Mouse (Mus musculus) stomach, embryonic 15.5 days (tissue): ENCODE measurements around the gene Pkd1. TPM values are rescaled to one million over a fixed set of nuclear protein-coding genes. Genes with fewer than 3 reads are reported as not detected.

Experiments
- ATAC-seq: fragments of 200-750 bp; cut with Nextera tagmentation; 2 replicates; pipeline ENCODE4 v1.8.0; 2017; ENCODE audit warnings: low read depth, moderate number of reproducible peaks, moderate TSS enrichment; ENCODE audit not compliant: insufficient read depth, low FRiP score
- H3K27ac ChIP-seq: fragments of 300-500 bp; sonication (generic); 2 replicates; pipeline ENCODE4 v1.5.1; 2015; ENCODE audit warnings: mild to moderate bottlenecking, inconsistent platforms
- H3K27me3 ChIP-seq: fragments of 300-500 bp; sonication (generic); replicated peaks from 2 replicates; pipeline ENCODE4 v1.6.1; 2015; ENCODE audit warnings: inconsistent platforms
- H3K36me3 ChIP-seq: fragments of 300-500 bp; sonication (generic); 2 replicates; pipeline ENCODE4 v1.6.1; 2015; ENCODE audit warnings: inconsistent platforms
- H3K4me1 ChIP-seq: fragments of 300-500 bp; sonication (generic); 2 replicates; pipeline ENCODE4 v1.6.1; 2015; ENCODE audit warnings: inconsistent platforms
- H3K4me2 ChIP-seq: fragments of 300-500 bp; sonication (generic); 2 replicates; pipeline ENCODE4 v1.6.1; 2015; ENCODE audit warnings: mild to moderate bottlenecking, inconsistent platforms
- H3K4me3 ChIP-seq: fragments of 300-500 bp; sonication (generic); replicated peaks from 2 replicates; pipeline ENCODE4 v1.5.1; 2015; ENCODE audit warnings: inconsistent platforms
- H3K9ac ChIP-seq: fragments of 300-500 bp; sonication (generic); 2 replicates; pipeline ENCODE4 v1.6.1; 2015; ENCODE audit warnings: inconsistent platforms
- H3K9me3 ChIP-seq: fragments of 300-500 bp; sonication (generic); 2 replicates; pipeline ENCODE4 v1.6.1; 2016; ENCODE audit warnings: inconsistent platforms
- WGBS: fragments of 180-500 bp; shearing (Covaris S2); methylation state at CpG from one replicate; pipeline ENCODE4 v1.1.7; 2015; 5-methylcytosine and 5-hydroxymethylcytosine counted together
- polyA plus RNA-seq: library from polyadenylated mRNA; unstranded; fragments of >200 nt; fragmentation: Nextera tagmentation; extraction: Ambion mirVana; gene quantifications from 2 replicates; pipeline ENCODE4 v1.2.1, GENCODE M21; 2015

The Pkd1 gene
- polyA plus RNA-seq, 1 experiment from 2014 or later: 27.3 TPM

GRCm38 (mm10) chr17:24524734-24525133 is 24.9 kb upstream of the Pkd1 start:
- Histone ChIP-seq H3K36me3 (0 out of 2 replicates have a peak, but pooled peaks cover 4% of the 10 kb centered on the region), H3K4me2 (no peak overlapping the region), H3K27ac (peak overlapping the region; percentile 57), H3K27me3 (no peaks in the 10 kb centered on the region), H3K9ac (peak overlapping the region; percentile 16; the same call in 1 of the 2 replicates), H3K9me3 (no peaks in the 10 kb centered on the region), H3K4me1 (peaks cover 19% of the 10 kb centered on the region), H3K4me3 (no peak overlapping the region)
- ATAC-seq: no peak
- 59% methylated on average over 2 of the region's 2 CpGs for WGBS

GRCm38 (mm10) chr17:24527315-24527714 is 22.3 kb upstream of the Pkd1 start:
- no peaks in the 10 kb centered on the region for H3K27me3 ChIP-seq
- no peak for ATAC-seq
- no peaks in the 10 kb centered on the region for H3K9me3 ChIP-seq
- WGBS: under 1% methylated on average over 19 of the region's 19 CpGs
- peak overlapping the region; percentile 90 for H3K9ac ChIP-seq
- peaks cover 33% of the 10 kb centered on the region for H3K4me1 ChIP-seq
- H3K36me3 ChIP-seq: 0 out of 2 replicates have a peak, but pooled peaks cover 4% of the 10 kb centered on the region
- H3K27ac ChIP-seq: peak overlapping the region; percentile 83
- peak overlapping the region; percentile 57 for H3K4me2 ChIP-seq
- peak overlapping the region; percentile 70 for H3K4me3 ChIP-seq

GRCm38 (mm10) chr17:24527723-24528559 is 21.7 kb upstream of the Pkd1 start, which contains the start of gene Traf7:
Traf7 (minus strand) TSS chr17:24527938.
- Histone ChIP-seq H3K4me3 (peak within 1 kb of the TSS; percentile 70), H3K36me3 (0 out of 2 replicates have a peak, but pooled peaks cover 2% of the 10 kb centered on the region), H3K27ac (peak within 1 kb of the TSS; percentile 83), H3K9ac (peak within 1 kb of the TSS; percentile 90), H3K27me3 (no peaks in the 10 kb centered on the region), H3K4me2 (peak within 1 kb of the TSS; percentile 70), H3K9me3 (no peaks in the 10 kb centered on the region), H3K4me1 (peaks cover 40% of the 10 kb centered on the region)
- WGBS: under 1% methylated on average over 40 of the region's 40 CpGs
- peak; percentile 97 for ATAC-seq

GRCm38 (mm10) chr17:24528560-24528918 is 21.1 kb upstream of the Pkd1 start:
- Histone ChIP-seq H3K9ac (peak overlapping the region; percentile 37), H3K9me3 (no peaks in the 10 kb centered on the region), H3K4me1 (peaks cover 46% of the 10 kb centered on the region), H3K27ac (peak overlapping the region; percentile 64), H3K36me3 (no peaks in the 10 kb centered on the region), H3K4me3 (peak overlapping the region; percentile 70), H3K4me2 (peak overlapping the region; percentile 70), H3K27me3 (no peaks in the 10 kb centered on the region)
- no peak for ATAC-seq
- 1% methylated on average over 8 of the region's 8 CpGs for WGBS

GRCm38 (mm10) chr17:24529007-24529451 is 20.6 kb upstream of the Pkd1 start:
- Histone ChIP-seq H3K27ac (peak overlapping the region; percentile 64), H3K4me1 (peaks cover 47% of the 10 kb centered on the region), H3K4me3 (peak overlapping the region; percentile 70), H3K4me2 (peak overlapping the region; percentile 70), H3K9me3 (no peaks in the 10 kb centered on the region), H3K9ac (peak overlapping the region; percentile 37), H3K36me3 (no peaks in the 10 kb centered on the region), H3K27me3 (no peaks in the 10 kb centered on the region)
- no peak for ATAC-seq
- WGBS: 0% methylated on average over 4 of the region's 4 CpGs

GRCm38 (mm10) chr17:24529883-24530282 is 19.8 kb upstream of the Pkd1 start:
- H3K9ac ChIP-seq: peak overlapping the region; percentile 37; the same call in 1 of the 2 replicates
- H3K27me3 ChIP-seq: no peaks in the 10 kb centered on the region
- H3K27ac ChIP-seq: peak overlapping the region; percentile 64
- peak overlapping the region; percentile 70 for H3K4me2 ChIP-seq
- H3K4me3 ChIP-seq: peak overlapping the region; percentile 70
- H3K36me3 ChIP-seq: no peaks in the 10 kb centered on the region
- ATAC-seq: no peak
- peaks cover 47% of the 10 kb centered on the region for H3K4me1 ChIP-seq
- WGBS: 31% methylated on average over 5 of the region's 5 CpGs
- H3K9me3 ChIP-seq: no peaks in the 10 kb centered on the region

GRCm38 (mm10) chr17:24530361-24531050 is 19.1 kb upstream of the Pkd1 start:
- Histone ChIP-seq H3K4me1 (peaks cover 47% of the 10 kb centered on the region), H3K4me2 (peak overlapping the region; percentile 70), H3K36me3 (no peaks in the 10 kb centered on the region), H3K4me3 (peak overlapping the region; percentile 70), H3K9ac (no peak overlapping the region), H3K27ac (peak overlapping the region; percentile 14; the same call in 1 of the 2 replicates), H3K27me3 (no peaks in the 10 kb centered on the region), H3K9me3 (no peaks in the 10 kb centered on the region)
- no peak for ATAC-seq
- 37% methylated on average over 8 of the region's 8 CpGs for WGBS

- Histone ChIP-seq H3K27ac (0 out of 2 replicates have a peak overlapping the region, but pooled peaks have one; percentile 14), H3K36me3 (no peaks in the 10 kb centered on the region), H3K9me3 (no peaks in the 10 kb centered on the region), H3K9ac (no peak overlapping the region), H3K4me3 (no peak overlapping the region), H3K4me1 (peaks cover 44% of the 10 kb centered on the region), H3K4me2 (no peak overlapping the region), H3K27me3 (no peaks in the 10 kb centered on the region)
- WGBS: 50% methylated on average over 3 of the region's 3 CpGs
- no peak for ATAC-seq
These were observed 18.6 kb upstream of the Pkd1 start for GRCm38 (mm10) chr17:24531064-24531463.

GRCm38 (mm10) chr17:24532045-24532444 is 17.6 kb upstream of the Pkd1 start:
- 77% methylated on average over 7 of the region's 7 CpGs for WGBS

GRCm38 (mm10) chr17:24533099-24533992 is 16.3 kb upstream of the Pkd1 start:
- H3K36me3 ChIP-seq: no peaks in the 10 kb centered on the region
- peaks cover 37% of the 10 kb centered on the region for H3K4me1 ChIP-seq
- H3K9me3 ChIP-seq: no peaks in the 10 kb centered on the region

More at GRCm38 (mm10) chr17:24532045-24532444, 17.6 kb upstream of the Pkd1 start:
- Histone ChIP-seq H3K4me2 (peak overlapping the region; percentile 84), H3K9me3 (no peaks in the 10 kb centered on the region), H3K9ac (no peak overlapping the region), H3K4me3 (no peak overlapping the region; the same call in 1 of the 2 replicates), H3K4me1 (peaks cover 37% of the 10 kb centered on the region), H3K27ac (no peak overlapping the region), H3K36me3 (no peaks in the 10 kb centered on the region), H3K27me3 (no peaks in the 10 kb centered on the region)
- ATAC-seq: no peak

GRCm38 (mm10) chr17:24534160-24534718 is 15.4 kb upstream of the Pkd1 start, which contains the start of gene Rab26:
Rab26 (minus strand) TSS chr17:24534210.
- Histone ChIP-seq H3K4me3 (peak within 1 kb of the TSS; percentile 38), H3K27ac (peak within 1 kb of the TSS; percentile 52; the same call in 1 of the 2 replicates), H3K9me3 (no peaks in the 10 kb centered on the region), H3K9ac (peak within 1 kb of the TSS; percentile 20; the same call in 1 of the 2 replicates), H3K4me2 (peak within 1 kb of the TSS; percentile 84), H3K27me3 (no peaks in the 10 kb centered on the region), H3K36me3 (no peaks in the 10 kb centered on the region), H3K4me1 (peaks cover 33% of the 10 kb centered on the region)
- 85% methylated on average over 8 of the region's 8 CpGs for WGBS
- no peak for ATAC-seq

More at GRCm38 (mm10) chr17:24533099-24533992, 16.3 kb upstream of the Pkd1 start:
- Histone ChIP-seq H3K4me2 (peak overlapping the region; percentile 84), H3K4me3 (peak overlapping the region; percentile 38), H3K27ac (peak overlapping the region; percentile 52; the same call in 1 of the 2 replicates), H3K9ac (peak overlapping the region; percentile 20; the same call in 1 of the 2 replicates), H3K27me3 (no peaks in the 10 kb centered on the region)
- peak; percentile 81 for ATAC-seq
- WGBS: 10% methylated on average over 53 of the region's 53 CpGs
